Mouse (Mus musculus) CH12.LX (cell line): ENCODE results near the gene Bcas3. TPM values are rescaled to one million over a fixed set of nuclear protein-coding genes. Genes with fewer than 3 reads are reported as not detected.
A peak's percentile ranks its signal among the peaks of the same experiment; 100 is the strongest.

ENCODE experiments used
- DNase-seq: peaks from one replicate; pipeline ENCODE4 v3.0.0-alpha.2; 2013; ENCODE audit errors: extremely low read depth
- H3K27ac ChIP-seq: 2 replicates; pipeline ENCODE4 v1.5.1; 2012; ENCODE audit warnings: low read depth, mild to moderate bottlenecking, control low read depth, moderate library complexity; ENCODE audit not compliant: insufficient read depth
- H3K27me3 ChIP-seq: replicated peaks from 2 replicates; pipeline ENCODE3; 2012; ENCODE audit warnings: inconsistent platforms
- H3K36me3 ChIP-seq, 2 experiments: replicated peaks in 1 of 2; 2 replicates each; pipeline versions ENCODE3 to v1.6.1; 2012; ENCODE audit warnings: inconsistent platforms in 1 of 2, low read length in 1 of 2, mild to moderate bottlenecking in 1 of 2, mixed read lengths in 1 of 2, moderate library complexity in 1 of 2; ENCODE audit not compliant: control insufficient read depth in 1 of 2, insufficient read depth in 1 of 2
- H3K4me1 ChIP-seq, 2 experiments: 2 replicates each; pipeline ENCODE4 v1.6.1; 2012; ENCODE audit warnings: inconsistent platforms in 1 of 2, moderate library complexity in 1 of 2; ENCODE audit not compliant: insufficient read depth in 2 of 2, control insufficient read depth in 1 of 2
- H3K4me2 ChIP-seq: 2 replicates; pipeline ENCODE4 v1.6.1; 2012; ENCODE audit warnings: low read depth, mild to moderate bottlenecking, control low read depth; ENCODE audit not compliant: poor library complexity, insufficient read depth, severe bottlenecking
- H3K4me3 ChIP-seq, 3 experiments: fragments of 150-350 bp in 1 of 3; sonication (generic) in 1 of 3; replicated peaks in 1 of 3; 2 replicates each; pipeline versions ENCODE3 to v1.5.1; 2011 to 2012; ENCODE audit warnings: low read depth in 2 of 3, low read length in 2 of 3, mild to moderate bottlenecking in 2 of 3, moderate library complexity in 2 of 3, control low read depth in 1 of 3, improper control_type of control experiment in 1 of 3, inconsistent platforms in 1 of 3, mixed read lengths in 1 of 3; ENCODE audit not compliant: poor library complexity in 1 of 3
- H3K79me2 ChIP-seq: replicated peaks from 2 replicates; pipeline ENCODE4 v1.6.1; 2012; ENCODE audit warnings: mild to moderate bottlenecking, moderate library complexity; ENCODE audit not compliant: control insufficient read depth, poor library complexity, insufficient read depth, severe bottlenecking; ENCODE audit errors: extremely low read depth
- H3K9ac ChIP-seq: 2 replicates; pipeline ENCODE4 v1.6.1; 2012; ENCODE audit warnings: low read depth, mild to moderate bottlenecking, control low read depth, moderate library complexity; ENCODE audit not compliant: insufficient read depth
- H3K9me3 ChIP-seq: replicated peaks from 2 replicates; pipeline ENCODE3; 2012; ENCODE audit warnings: low read length, inconsistent platforms, mixed read lengths
- CHD2 ChIP-seq: IDR thresholded peaks from 2 replicates; pipeline ENCODE4 v1.6.1; 2011; ENCODE audit warnings: low read length, improper control_type of control experiment
- CTCF ChIP-seq, 2 experiments: IDR thresholded peaks in 1 of 2; conservative IDR thresholded peaks in 1 of 2; 2 replicates each; pipeline ENCODE4 v1.5.1; 2011 to 2012; ENCODE audit warnings: low read depth in 2 of 2, low read length in 2 of 2, improper control_type of control experiment in 1 of 2, inconsistent platforms in 1 of 2, mild to moderate bottlenecking in 1 of 2, moderate library complexity in 1 of 2
- GABPA ChIP-seq: IDR thresholded peaks from 2 replicates; pipeline ENCODE4 v1.6.1; 2012; ENCODE audit warnings: low read depth, low read length, improper control_type of control experiment, inconsistent platforms; ENCODE audit not compliant: insufficient replicate concordance
- HCFC1 ChIP-seq: IDR thresholded peaks from 2 replicates; pipeline ENCODE4 v1.6.1; 2012; ENCODE audit warnings: low read depth, mild to moderate bottlenecking, inconsistent platforms, low read length, improper control_type of control experiment
- KAT2A ChIP-seq: IDR thresholded peaks from 2 replicates; pipeline ENCODE4 v1.6.1; 2012; ENCODE audit warnings: low read length, improper control_type of control experiment, inconsistent platforms; ENCODE audit not compliant: insufficient replicate concordance
- MAX ChIP-seq: IDR thresholded peaks from 2 replicates; pipeline ENCODE4 v1.6.1; 2011; ENCODE audit warnings: low read length, improper control_type of control experiment
- NELFE ChIP-seq: IDR thresholded peaks from 2 replicates; pipeline ENCODE4 v1.6.1; 2011; ENCODE audit warnings: low read depth, low read length, improper control_type of control experiment
- NRF1 ChIP-seq: IDR thresholded peaks from 2 replicates; pipeline ENCODE4 v1.6.1; 2014; ENCODE audit warnings: low read depth, mild to moderate bottlenecking, inconsistent platforms, low read length, improper control_type of control experiment, moderate library complexity
- POLR2AphosphoS2 ChIP-seq: IDR thresholded peaks from 2 replicates; pipeline ENCODE4 v1.6.1; 2011; ENCODE audit warnings: low read depth, low read length, improper control_type of control experiment
- RAD21 ChIP-seq: IDR thresholded peaks from 2 replicates; pipeline ENCODE4 v1.6.1; 2011; ENCODE audit warnings: low read depth, mild to moderate bottlenecking, low read length, improper control_type of control experiment, moderate library complexity
- SIN3A ChIP-seq: IDR thresholded peaks from 2 replicates; pipeline ENCODE4 v1.6.1; 2012; ENCODE audit warnings: low read length, improper control_type of control experiment, inconsistent platforms
- SMC3 ChIP-seq: IDR thresholded peaks from 2 replicates; pipeline ENCODE4 v1.6.1; 2011; ENCODE audit warnings: low read depth, low read length, improper control_type of control experiment
- TBP ChIP-seq: conservative IDR thresholded peaks from 2 replicates; pipeline ENCODE4 v1.6.1; 2011; ENCODE audit warnings: low read depth, low read length, improper control_type of control experiment
- TCF12 ChIP-seq: IDR thresholded peaks from 2 replicates; pipeline ENCODE4 v1.6.1; 2014; ENCODE audit warnings: low read depth, mild to moderate bottlenecking, inconsistent platforms, low read length, improper control_type of control experiment
- ZC3H11A ChIP-seq: IDR thresholded peaks from 2 replicates; pipeline ENCODE4 v1.6.1; 2012; ENCODE audit warnings: low read depth, mild to moderate bottlenecking, inconsistent platforms, low read length, improper control_type of control experiment
- ZMIZ1 ChIP-seq: IDR thresholded peaks from 2 replicates; pipeline ENCODE4 v1.6.1; 2012; ENCODE audit warnings: low read depth, mild to moderate bottlenecking, inconsistent platforms, low read length, improper control_type of control experiment
- ZNF384 ChIP-seq: IDR thresholded peaks from 2 replicates; pipeline ENCODE4 v1.6.1; 2012; ENCODE audit warnings: low read depth, low read length, improper control_type of control experiment, inconsistent platforms
- dilution Hi-C: fragments of 300-500 bp; cut with MboI; formaldehyde crosslinking; loops from 2 replicates; pipeline ENCODE4 v1.14.3; 2020; ENCODE audit warnings: low sequenced_read_pairs; ENCODE audit not compliant: extremely low pct_unique_long_range_greater_than_20kb, extremely low pct_ligation_motif_present
- in situ Hi-C: fragments of 300-500 bp; cut with MboI; formaldehyde crosslinking; loops from 3 replicates; pipeline ENCODE4 v1.14.3; 2019; ENCODE audit warnings: low sequenced_read_pairs, low pct_ligation_motif_present, low pct_unique_long_range_greater_than_20kb, mixed read lengths
- polyA plus RNA-seq: library from polyadenylated mRNA; unstranded; fragments of >175 nt; gene quantifications from 2 replicates; pipeline ENCODE4 v1.2.1, GENCODE M21; 2012; ENCODE audit warnings: low read depth; ENCODE audit not compliant: insufficient read length
- total RNA-seq, 2 experiments: library from RNA; depleted of rRNA; stranded (reverse); fragments of 300-350 nt in 1 of 2; fragments of >200 nt in 1 of 2; gene quantifications; 2 replicates each; pipeline ENCODE4 v1.2.3; 2012 to 2014

The Bcas3 gene
- total and polyA plus RNA-seq, 3 experiments = 8.2 to 21.3 (median 9.7) TPM

DNA sequence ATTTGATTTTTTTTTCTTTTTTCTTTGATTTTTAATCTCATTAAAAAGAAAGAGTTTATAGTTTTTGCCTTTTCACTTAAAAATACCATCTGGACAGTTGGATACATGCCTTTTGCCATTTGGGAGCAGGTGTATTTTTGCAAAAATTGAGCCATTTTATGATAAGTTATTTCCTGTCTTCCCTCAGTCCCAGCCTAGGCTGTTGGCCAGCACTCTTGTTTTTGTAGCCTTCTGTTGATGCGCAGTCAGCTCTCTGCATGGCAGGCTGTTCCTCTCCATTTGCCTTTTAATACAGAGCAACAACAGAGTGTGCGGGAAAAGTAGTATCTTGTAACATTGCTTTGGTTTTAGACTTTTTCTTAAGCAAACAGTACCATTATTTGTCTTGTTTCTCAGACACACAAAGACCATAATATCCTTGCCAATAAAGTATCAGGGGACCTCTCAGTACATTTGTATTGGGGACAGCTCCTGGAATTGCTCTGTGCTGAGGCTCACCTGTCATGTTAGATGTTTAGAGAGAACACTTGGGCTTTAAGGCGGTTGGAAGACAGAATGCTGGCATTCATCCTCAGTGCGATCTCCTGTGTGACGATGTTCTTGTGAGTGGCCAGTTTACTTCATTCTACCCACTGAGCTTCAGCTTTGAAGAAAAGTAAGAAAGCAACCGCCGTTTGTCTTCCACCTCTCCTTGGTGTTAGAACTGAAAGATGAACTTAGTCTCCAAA is 23.6 kb upstream of the Bcas3 start:
- Histone ChIP-seq H3K9ac (no peak overlapping the region), H3K27me3 (no peaks in the 10 kb centered on the region), H3K9me3 (no peaks in the 10 kb centered on the region), H3K27ac (no peak overlapping the region), H3K4me1 (no peaks in the 10 kb centered on the region)
- dilution Hi-C loops = no loop called here
- in situ Hi-C loops = no loop called here
- TF ChIP-seq ZNF384 (no peak), MAX (no peak), ZMIZ1 (no peak), RAD21 (no peak), NRF1 (no peak), ZC3H11A (no peak), TCF12 (no peak), HCFC1 (no peak), POLR2AphosphoS2 (no peak), KAT2A (no peak), TBP (no peak), CHD2 (no peak), GABPA (no peak), SIN3A (no peak), SMC3 (no peak)
- TF ChIP-seq, all 38 proteins: peak for 0
- no peak for DNase-seq
- H3K4me3 ChIP-seq = no peak overlapping the region
- peaks cover 12% of the 10 kb centered on the region for H3K79me2 ChIP-seq
- no peak overlapping the region for H3K4me2 ChIP-seq
- H3K36me3 ChIP-seq = peaks cover 35 to 78% of the 10 kb centered on the region in 2 experiments

GRCm38 (mm10) chr11:85334778-85335177 is 18.2 kb upstream of the Bcas3 start:
- Histone ChIP-seq H3K27ac (no peak overlapping the region), H3K9ac (no peak overlapping the region), H3K4me3 (no peak overlapping the region), H3K27me3 (no peaks in the 10 kb centered on the region), H3K79me2 (no peaks in the 10 kb centered on the region), H3K36me3 (peaks cover 40 to 91% of the 10 kb centered on the region in 2 experiments), H3K9me3 (no peaks in the 10 kb centered on the region), H3K4me1 (no peaks in the 10 kb centered on the region), H3K4me2 (no peak overlapping the region)
- dilution Hi-C loops = no loop called here
- peak; percentile 68 for TF ChIP-seq SMC3
- TF ChIP-seq RAD21 = peak; percentile 83
- no peak for TF ChIP-seq NELFE
- TF ChIP-seq CTCF (conservative IDR thresholded peaks at IDR 0.05 in 1 of 2, IDR thresholded peaks at IDR 0.05 in 1 of 2; ENCODE audit: low read depth in 2 of 2, low read length in 2 of 2) = peak; percentile 39 to 82; a peak in 3 of 4 replicates
- in situ Hi-C loops = loop anchor here (10.0 kb wide), 1 partner anchor 160 kb away; the partner anchor contains the start of gene 1700125H20Rik
- DNase-seq = no peak
